Mouse (Mus musculus) right cerebral cortex, postnatal 4 days (tissue): ENCODE results near the gene Eef1akmt4.
"Not testable (repeated sequence)": the region's sequence is repeated elsewhere in the genome, so short reads cannot be mapped to it uniquely, and the experiment has no call there.

Experiments used
- DNase-seq: peaks from one replicate; pipeline ENCODE4 v3.0.0-alpha.2; 2022

Eef1akmt4 gene

DNA sequence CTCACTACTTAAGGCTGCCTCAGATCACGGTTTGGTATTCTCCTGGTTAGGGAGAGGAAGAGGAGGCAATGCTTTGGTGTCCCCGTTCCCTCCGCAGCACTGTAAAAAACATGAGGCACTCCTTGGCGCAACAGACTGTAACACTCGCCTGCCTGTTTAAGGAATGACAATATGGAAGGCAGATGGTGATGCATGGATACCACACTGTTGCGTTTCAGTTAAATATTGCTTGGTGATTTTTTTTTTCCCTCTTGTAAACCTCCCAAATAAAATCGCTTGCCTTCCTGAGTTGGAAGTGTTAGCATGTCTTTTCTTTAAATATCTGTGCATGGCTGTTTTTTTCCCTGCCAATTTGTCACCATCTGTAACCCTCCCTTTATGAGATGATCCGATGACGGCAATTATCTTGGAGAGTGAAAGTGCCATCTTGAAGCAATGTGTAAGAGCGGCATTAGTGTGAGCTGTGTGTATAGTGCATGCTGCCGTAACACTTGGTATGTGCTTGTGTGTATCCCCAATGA is 17.5 kb downstream of the Eef1akmt4 start:
- DNase-seq, result no peak

DNA sequence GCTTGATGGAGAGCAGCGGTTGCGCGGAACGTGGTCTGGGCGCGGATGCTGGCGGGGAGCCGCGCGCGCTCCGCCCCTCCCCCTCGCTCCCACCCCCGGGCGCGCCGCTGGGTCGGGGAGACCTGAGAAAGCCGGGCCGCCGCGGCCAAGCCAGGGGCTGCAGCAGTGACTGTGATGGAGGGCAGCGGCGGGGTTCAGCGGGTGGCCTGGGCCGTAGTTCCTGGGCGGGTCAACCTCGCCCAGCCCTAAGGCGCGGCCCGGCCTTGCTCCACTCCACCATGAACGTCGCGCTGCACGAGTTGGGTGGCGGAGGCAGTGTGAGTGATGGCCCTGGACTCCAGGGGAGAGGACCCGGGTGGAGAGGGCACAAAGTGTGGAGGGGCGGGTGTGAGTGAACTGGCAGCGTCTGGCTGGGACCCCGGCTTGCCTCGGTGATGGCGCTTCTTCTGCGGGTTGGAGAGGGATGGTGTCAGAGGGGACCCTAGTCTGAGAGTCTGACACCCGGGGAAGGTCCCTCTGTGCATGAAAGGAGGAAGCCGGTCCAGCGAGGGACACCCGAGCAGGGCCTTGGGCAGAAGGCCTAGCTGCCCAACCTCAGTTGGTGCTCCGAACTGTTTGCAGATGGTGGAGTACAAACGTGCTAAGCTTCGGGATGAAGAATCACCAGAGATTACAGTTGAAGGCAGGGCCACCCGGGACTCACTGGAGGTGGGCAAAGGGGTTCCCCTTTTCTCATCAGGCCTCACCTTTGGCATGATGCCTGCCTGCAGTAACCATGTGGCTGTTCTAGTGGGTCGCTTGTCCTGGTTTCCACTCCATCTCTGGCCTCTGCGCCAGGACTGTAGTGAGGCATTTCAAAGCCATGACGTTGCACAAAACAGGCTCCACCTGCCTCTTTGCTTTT is 18.6 kb downstream of the Eef1akmt4 start, which contains the start of gene Ece2:
Ece2 (plus strand) TSS at position 98 of the 904 bp plus-strand sequence.
- DNase-seq, result peak; percentile 60

DNA sequence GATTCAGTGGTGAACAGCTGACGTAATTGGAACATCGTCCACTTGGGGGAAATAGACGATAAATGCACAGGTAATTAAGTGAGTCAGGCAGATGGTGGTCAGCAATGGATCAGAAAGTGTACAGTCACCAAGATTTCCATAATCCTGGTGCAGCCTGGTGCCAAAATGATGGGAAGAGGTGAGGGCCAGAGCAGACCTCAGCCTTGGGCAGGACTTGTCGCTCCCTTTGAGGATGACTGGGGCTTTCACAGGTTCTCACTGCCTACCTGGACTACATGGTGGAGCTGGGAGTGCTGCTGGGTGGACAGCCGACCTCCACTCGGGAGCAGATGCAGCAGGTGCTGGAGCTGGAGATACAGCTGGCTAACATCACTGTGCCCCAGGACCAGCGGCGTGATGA is 26.0 kb downstream of the Eef1akmt4 start:
- DNase-seq, result no peak

DNA sequence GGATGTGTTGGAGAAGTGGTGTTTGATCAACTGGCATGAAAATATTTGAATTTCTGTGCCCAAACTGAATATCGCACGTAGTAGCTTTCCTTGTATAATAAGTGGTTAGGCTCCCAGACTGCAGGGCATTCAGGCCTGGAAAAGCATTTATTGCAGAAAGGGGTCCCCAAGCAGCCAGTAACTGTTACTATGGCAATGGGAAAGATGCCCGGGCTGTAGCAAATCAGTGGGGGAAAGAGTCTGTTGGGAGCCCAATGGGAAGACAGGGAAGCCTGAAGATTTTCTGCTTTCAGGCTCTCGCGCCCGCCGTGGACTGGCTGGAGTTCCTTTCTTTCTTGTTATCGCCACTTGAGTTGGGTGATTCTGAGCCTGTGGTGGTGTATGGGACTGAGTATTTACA is 27.0 kb downstream of the Eef1akmt4 start:
- DNase-seq, result peak; percentile 77

DNA sequence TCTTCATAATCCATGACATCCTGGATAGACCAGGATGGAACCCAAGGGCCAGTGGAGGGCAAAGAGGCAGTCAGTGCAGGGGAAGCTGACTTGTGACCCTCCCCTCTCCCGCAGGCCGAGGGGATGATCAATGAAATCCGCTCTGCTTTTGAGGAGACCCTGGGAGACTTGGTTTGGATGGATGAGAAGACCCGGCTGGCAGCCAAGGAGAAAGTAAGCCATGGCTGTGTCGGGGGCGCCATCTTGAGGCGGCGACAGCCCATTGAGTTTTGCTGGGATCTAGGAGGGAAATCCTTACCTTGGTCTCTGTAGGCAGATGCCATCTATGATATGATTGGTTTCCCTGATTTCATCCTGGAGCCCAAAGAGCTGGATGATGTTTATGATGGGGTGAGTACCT is 30.8 kb downstream of the Eef1akmt4 start:
- peak; percentile 90 for DNase-seq

DNA sequence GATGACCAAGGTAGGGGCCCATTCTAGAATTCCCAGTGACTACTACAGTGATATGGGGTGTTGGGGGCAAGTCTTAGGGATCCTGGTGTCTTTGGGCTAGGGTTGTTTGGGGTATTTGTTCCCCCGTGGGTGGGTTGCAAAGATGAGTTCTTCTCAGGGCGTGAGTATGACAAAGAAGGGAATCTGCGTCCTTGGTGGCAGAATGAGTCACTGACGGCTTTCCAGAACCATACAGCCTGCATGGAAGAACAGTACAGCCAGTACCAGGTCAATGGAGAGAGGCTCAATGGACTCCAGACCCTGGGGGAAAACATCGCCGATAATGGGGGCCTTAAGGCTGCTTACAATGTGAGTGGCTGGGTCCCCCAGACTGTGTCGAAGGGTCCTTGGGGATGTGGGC is 32.5 kb downstream of the Eef1akmt4 start:
- DNase-seq, result no peak

DNA sequence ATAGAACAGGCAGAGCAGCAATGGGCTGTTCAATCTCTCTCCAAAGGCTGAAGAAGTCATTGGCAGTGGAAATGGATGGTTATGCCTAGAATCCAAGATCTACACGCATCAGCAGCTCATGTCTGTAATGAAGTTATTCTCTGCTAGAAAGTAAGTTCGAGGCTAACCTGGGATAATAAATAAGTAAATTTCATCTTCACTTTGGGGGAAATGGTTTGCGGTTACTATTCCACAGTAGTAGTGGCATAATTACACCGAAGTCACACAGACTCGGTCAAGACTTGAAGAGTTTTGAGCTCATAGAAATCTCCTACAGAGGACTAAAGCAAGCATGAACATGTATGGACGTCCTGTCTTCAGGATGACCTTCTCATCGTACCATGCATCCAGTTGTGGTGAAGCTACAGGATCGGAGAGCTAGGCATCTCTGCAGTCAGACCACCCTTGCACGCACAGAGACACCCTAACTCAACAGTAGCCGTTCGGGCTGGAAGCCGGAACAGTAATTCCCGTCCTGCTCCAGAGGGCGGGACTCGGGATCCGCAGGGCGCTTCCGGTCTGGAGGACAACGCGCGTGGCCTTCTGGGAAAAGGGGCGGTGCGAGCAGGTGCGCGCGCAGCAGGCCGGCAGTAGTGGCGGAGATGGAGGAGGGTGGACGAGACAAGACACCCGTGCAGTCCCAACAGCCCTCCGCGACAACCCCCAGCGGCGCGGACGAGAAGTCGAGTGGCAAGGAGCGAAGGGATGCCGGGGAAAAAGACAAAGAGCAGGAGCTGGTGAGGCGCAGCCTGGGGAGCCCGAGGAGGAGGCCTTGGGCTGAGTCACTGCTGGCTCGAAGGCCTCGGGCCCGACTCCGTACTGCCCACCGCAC is 39.9 kb downstream of the Eef1akmt4 start, which contains the start of gene Psmd2:
Psmd2 (plus strand) TSS at position 577 of the 871 bp plus-strand sequence.
- DNase-seq, result peak; percentile 98

DNA sequence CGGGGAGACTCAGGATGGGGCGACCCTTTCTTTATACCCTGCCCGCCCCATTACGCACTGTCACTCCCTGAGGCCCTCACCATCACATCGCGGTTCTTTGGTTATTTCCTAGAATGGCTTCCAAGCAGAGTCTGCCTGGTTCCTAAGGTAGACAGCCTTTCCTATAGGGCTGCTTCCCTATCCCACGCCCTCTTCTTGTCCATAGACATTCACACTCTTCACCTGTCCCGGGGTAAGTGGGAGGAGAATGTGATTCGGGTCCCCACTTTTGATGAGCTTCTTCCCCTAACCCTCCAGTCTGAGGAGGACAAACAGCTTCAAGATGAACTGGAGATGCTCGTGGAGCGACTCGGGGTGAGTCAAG is 40.5 kb downstream of the Eef1akmt4 start:
- DNase-seq, result no peak

DNA sequence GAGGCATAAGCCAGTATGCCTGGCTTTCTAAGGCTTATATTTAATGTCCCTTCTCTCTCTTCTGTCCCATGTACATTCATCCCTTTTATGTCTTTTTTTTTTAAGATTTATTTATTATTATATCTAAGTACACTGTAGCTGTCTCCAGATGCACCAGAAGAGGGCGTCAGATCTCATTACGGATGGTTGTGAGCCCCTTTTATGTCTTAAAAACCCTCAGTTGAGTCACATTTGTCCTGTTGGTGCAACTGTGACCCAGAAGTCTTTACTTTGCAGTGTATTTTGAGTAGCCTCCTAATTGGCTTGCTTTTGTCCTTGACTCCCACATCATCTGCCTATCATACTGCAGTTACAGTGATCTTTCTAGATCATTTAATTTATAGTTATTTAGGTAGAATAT is 41.9 kb downstream of the Eef1akmt4 start:
- DNase-seq, result no peak

DNA sequence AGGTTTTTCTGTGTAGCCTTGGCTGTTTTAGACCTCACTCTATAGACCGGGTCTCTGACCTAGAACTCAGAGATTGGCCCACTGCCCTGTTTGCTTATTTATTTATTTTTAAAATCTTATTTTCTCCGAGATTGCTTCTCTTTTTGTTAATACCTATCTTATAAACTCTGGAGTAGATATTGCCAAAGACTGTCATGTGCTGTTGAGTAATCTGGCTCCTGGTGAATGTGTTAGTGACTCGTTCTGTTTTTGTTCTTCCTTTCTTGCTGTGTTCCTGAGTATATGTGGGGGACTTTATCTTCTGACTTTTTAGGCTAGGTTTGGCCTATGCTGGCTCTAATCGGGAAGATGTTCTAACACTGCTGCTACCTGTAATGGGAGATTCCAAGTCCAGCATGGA is 46.3 kb downstream of the Eef1akmt4 start:
- no peak for DNase-seq

DNA sequence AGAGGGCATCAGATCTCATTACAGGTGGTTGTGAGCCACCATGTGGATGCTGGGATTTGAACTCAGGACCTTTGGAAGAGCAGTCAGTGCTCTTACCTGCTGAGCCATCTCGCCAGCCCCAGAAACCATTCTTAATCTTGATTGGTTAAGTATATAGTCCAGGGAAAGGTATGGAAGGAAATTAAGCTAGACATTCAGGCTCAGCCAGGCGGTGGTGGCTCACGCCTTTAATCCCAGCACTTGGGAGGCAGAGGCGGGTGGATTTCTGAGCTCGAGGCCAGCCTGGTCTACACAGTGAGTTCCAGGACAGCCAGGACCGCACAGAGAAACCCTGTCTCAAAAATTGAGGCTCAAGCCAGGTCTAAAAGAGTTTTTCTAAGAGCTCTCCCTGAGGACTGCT is 56.6 kb downstream of the Eef1akmt4 start, which contains the start of gene Eif4g1:
Eif4g1 (plus strand) TSS at position 301 of the 400 bp plus-strand sequence.
- not testable (repeated sequence) for DNase-seq
